Mouse (Mus musculus) limb, embryonic 15.5 days (tissue): ENCODE measurements around the gene Map4k5. TPM values are rescaled to one million over a fixed set of nuclear protein-coding genes. Genes with fewer than 3 reads are reported as not detected.
A peak's percentile ranks its signal among the peaks of the same experiment; 100 is the strongest.

Experiments
- ATAC-seq: fragments of 200-750 bp; cut with Nextera tagmentation; 2 replicates; pipeline ENCODE4 v1.8.0; 2017; ENCODE audit warnings: low read depth, moderate TSS enrichment; ENCODE audit not compliant: insufficient number of reproducible peaks, low FRiP score, low TSS enrichment
- H3K27ac ChIP-seq: fragments of 300-500 bp; sonication (generic); 2 replicates; pipeline ENCODE4 v1.5.1; 2015; ENCODE audit warnings: moderate library complexity, mild to moderate bottlenecking, inconsistent platforms
- H3K27me3 ChIP-seq: fragments of 300-500 bp; sonication (generic); 2 replicates; pipeline ENCODE4 v1.6.1; 2015; ENCODE audit warnings: inconsistent platforms
- H3K36me3 ChIP-seq: fragments of 300-500 bp; sonication (generic); 2 replicates; pipeline ENCODE4 v1.6.1; 2015; ENCODE audit warnings: inconsistent platforms
- H3K4me1 ChIP-seq: fragments of 300-500 bp; sonication (generic); 2 replicates; pipeline ENCODE4 v1.6.1; 2015; ENCODE audit warnings: inconsistent platforms
- H3K4me2 ChIP-seq: fragments of 300-500 bp; sonication (generic); 2 replicates; pipeline ENCODE4 v1.6.1; 2015; ENCODE audit warnings: mild to moderate bottlenecking, inconsistent platforms
- H3K4me3 ChIP-seq: fragments of 300-500 bp; sonication (generic); 2 replicates; pipeline ENCODE4 v1.5.1; 2015; ENCODE audit warnings: mild to moderate bottlenecking, inconsistent platforms
- H3K9ac ChIP-seq: fragments of 300-500 bp; sonication (generic); 2 replicates; pipeline ENCODE4 v1.6.1; 2015; ENCODE audit warnings: inconsistent platforms
- H3K9me3 ChIP-seq: fragments of 300-500 bp; sonication (generic); 2 replicates; pipeline ENCODE4 v1.6.1; 2016; ENCODE audit warnings: inconsistent platforms
- WGBS: fragments of 180-500 bp; shearing (Covaris S2); methylation state at CpG from one replicate; pipeline ENCODE4 v1.1.7; 2015; 5-methylcytosine and 5-hydroxymethylcytosine counted together
- polyA plus RNA-seq: library from polyadenylated mRNA; unstranded; fragments of >200 nt; fragmentation: Nextera tagmentation; extraction: Ambion mirVana; gene quantifications from 2 replicates; pipeline ENCODE4 v1.2.1, GENCODE M21; 2015

Map4k5 gene
- polyA plus RNA-seq = 33.1 and 38.1 TPM in 2 replicates

DNA sequence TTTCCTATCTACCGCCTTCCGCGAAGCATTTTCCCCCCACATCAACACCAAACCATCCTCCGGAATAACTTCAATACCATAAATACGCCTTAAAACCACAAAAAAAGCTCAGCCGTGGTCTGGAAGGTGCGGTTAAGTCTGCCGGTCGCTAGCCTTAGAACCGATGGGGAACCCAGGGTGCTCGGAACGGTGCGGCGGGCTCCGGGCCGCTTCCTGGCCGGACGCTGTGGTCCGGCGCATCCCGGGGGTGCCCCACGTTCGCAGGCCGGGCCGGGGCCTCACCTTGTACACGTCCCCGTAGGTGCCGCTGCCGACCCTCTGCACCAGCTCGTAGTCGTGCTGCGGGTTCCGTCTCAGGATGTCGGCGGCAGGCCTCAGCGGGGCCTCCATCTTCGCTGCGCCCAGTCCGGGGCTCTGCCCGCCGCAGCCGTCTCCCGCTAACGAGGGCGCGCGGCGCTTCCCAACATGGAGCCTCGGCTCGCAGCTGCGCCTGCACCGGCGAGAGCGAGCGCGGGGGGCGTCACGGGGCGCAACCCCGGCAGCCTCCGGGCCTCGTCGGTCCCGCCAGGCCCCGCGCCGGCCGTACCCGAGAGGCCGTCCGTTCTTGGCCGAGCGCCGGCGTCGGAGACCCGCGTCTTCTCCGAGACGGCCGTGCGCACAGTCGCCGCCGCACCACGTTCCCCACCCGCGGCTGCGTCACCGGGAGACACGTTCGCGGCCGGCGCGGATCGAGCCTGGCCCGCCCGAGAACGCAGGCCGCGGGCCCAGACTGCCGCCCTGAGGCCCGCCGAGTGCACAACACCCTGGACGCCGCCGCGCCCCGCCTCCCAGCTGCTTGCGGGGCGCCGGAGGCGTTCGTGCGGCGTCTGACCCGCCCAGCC lies at the start of gene Map4k5, which contains the start of gene Atl1:
TSS of gene Map4k5 (minus strand) at position 830 of the 881 bp plus-strand sequence.
TSS of gene Atl1 (plus strand) at position 244 of the 881 bp plus-strand sequence.
- Histone ChIP-seq H3K27me3 (no peaks in the 10 kb centered on the region), H3K27ac (peak within 1 kb of the TSS; percentile 96)

DNA sequence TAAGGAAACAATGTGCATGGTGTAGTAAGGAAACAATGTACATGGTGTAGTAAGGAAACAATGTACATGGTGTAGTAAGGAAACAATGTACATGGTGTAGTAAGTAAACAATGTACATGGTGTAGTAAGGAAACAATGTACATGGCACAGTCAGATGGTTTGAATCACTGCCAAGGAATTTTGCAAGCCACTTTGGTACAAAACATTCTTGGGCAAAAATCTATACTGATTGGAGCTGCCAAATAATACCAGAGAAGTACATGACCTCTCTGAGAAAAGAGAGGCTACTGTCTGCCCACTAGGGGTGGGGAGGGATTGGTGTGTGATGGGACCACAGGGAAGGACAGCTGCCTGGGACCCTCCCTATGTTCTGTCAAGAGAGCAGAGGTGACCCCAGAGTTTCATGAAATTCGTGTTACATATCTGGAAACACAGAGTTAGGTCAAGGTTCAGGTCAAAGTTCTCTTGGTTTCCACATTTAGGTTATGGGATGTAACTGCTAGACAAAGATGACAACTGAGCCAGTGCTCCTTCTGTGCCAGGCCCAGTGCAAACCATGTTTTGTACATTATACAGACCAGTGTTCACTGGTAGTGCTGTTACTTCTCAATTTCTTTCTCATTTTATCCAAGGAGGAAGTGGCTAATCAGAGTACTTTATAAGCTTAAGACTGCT lies 48.8 kb upstream of the Map4k5 start:
- no peak overlapping the region for H3K27ac ChIP-seq
- no peak overlapping the region for H3K4me3 ChIP-seq
- H3K36me3 ChIP-seq = peaks cover 3% of the 10 kb centered on the region; the same call in 1 of the 2 replicates
- no peaks in the 10 kb centered on the region for H3K4me1 ChIP-seq
- no peak overlapping the region for H3K9ac ChIP-seq
- no peaks in the 10 kb centered on the region for H3K27me3 ChIP-seq
- H3K4me2 ChIP-seq = no peak overlapping the region
- no peaks in the 10 kb centered on the region for H3K9me3 ChIP-seq
- 54% methylated on average over 1 of the region's 1 CpGs for WGBS
- ATAC-seq = no peak

More for the DNA sequence above, at the start of gene Map4k5, which contains the start of gene Atl1:
- H3K4me3 ChIP-seq = peak within 1 kb of the TSS; percentile 80
- peak within 1 kb of the TSS; percentile 68 for H3K4me2 ChIP-seq
- no peaks in the 10 kb centered on the region for H3K9me3 ChIP-seq
- WGBS = under 1% methylated on average over 108 of the region's 118 CpGs
- no peaks in the 10 kb centered on the region for H3K36me3 ChIP-seq
- ATAC-seq = peak; percentile 91
- H3K9ac ChIP-seq = peak within 1 kb of the TSS; percentile 95
- H3K4me1 ChIP-seq = peaks cover 33% of the 10 kb centered on the region

DNA sequence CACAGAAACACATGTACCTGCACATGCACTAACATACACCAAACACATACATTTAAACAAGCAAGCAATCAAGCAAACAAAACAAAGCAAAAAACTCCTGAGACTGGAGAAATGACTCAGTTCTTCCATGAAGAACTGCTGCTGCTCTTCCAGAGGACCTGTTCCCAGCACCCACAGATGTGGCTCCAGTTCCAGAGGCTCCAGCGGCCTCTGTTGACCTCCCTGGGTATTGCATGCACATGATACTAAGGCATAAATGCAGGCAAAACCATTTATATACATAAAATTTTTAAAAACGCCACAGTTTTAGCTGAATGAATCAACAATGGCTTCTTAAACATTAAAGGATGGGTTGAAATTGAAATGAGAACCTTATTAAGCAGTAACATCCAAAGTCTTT lies 46.3 kb upstream of the Map4k5 start:
- peaks cover 3% of the 10 kb centered on the region; the same call in 1 of the 2 replicates for H3K36me3 ChIP-seq
- no peak overlapping the region for H3K4me2 ChIP-seq
- no peak overlapping the region for H3K4me3 ChIP-seq
- H3K9ac ChIP-seq = no peak overlapping the region
- no peaks in the 10 kb centered on the region for H3K4me1 ChIP-seq
- H3K27ac ChIP-seq = no peak overlapping the region
- 69% methylated on average over 2 of the region's 2 CpGs for WGBS
- H3K9me3 ChIP-seq = no peaks in the 10 kb centered on the region
- ATAC-seq = no peak
- no peaks in the 10 kb centered on the region for H3K27me3 ChIP-seq

DNA sequence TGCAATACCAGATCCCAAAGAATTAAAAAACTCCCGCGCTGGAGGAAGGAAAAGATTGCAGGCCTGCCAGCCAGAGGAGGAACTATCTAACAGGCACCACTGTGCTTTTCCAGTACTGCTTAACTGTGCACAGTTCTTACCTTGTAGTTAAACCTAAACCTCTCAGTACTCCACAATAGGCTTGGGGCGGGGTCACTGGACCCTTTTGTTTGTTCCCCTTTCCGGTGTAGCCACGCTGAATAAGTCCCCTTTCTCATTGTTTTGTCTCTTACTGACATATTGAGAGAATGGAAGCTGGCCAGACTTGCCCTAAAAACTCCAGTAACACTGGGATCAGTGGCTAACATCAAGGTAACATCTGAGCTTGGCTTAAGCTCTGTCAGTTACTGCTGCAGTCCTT lies 44.7 kb upstream of the Map4k5 start:
- no peak overlapping the region for H3K27ac ChIP-seq
- H3K9me3 ChIP-seq = no peaks in the 10 kb centered on the region
- no peak overlapping the region for H3K9ac ChIP-seq
- ATAC-seq = no peak
- no peak overlapping the region for H3K4me3 ChIP-seq
- WGBS = 90% methylated on average over 5 of the region's 5 CpGs
- H3K4me1 ChIP-seq = no peaks in the 10 kb centered on the region
- H3K36me3 ChIP-seq = peaks cover 3% of the 10 kb centered on the region; the same call in 1 of the 2 replicates
- no peak overlapping the region for H3K4me2 ChIP-seq
- H3K27me3 ChIP-seq = no peaks in the 10 kb centered on the region

DNA sequence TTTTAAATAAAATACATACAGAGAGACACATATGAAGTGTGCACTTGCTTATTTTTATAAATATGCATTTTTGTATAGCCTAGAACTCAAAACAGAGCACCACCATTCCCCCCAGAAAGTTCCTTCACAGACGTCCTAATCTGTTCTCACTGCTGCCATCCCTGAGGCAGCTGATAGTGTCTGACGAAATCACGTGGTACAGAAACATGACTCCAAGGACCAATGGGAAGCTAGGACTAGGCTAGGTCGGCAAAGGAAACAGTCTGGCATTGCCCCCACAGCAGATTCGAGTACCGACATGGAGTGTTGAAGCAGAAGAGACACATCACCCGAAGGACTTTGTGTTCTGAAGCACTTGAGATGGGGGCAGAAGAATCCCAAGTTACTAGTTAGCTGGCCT lies 33.7 kb upstream of the Map4k5 start:
- no peak overlapping the region for H3K4me2 ChIP-seq
- H3K4me3 ChIP-seq = no peak overlapping the region
- no peak for ATAC-seq
- H3K9ac ChIP-seq = no peak overlapping the region
- H3K36me3 ChIP-seq = no peaks in the 10 kb centered on the region
- H3K27me3 ChIP-seq = no peaks in the 10 kb centered on the region
- H3K27ac ChIP-seq = no peak overlapping the region
- no peaks in the 10 kb centered on the region for H3K9me3 ChIP-seq
- no peaks in the 10 kb centered on the region for H3K4me1 ChIP-seq
- 46% methylated on average over 7 of the region's 7 CpGs for WGBS

DNA sequence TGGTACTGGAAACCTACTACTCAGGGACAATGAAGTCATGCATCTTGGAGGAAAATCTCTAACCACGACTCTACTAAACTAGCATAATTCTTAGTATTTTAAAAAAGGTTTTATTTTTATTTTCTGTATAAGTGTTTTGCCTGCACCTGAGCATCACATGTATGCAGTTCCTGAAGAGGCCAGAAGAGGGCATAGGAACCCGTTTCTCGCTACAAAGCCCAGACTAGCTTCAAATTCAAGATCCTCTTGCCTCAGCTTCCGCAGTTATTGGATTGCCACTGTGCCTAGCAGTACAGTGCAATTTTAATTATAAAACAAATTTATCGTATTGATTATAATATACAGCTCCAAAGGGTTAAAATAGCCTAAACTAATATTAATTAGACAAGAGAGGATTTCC lies 31.0 kb upstream of the Map4k5 start:
- ATAC-seq = no peak
- H3K4me3 ChIP-seq = no peak overlapping the region
- H3K9ac ChIP-seq = no peak overlapping the region
- no peaks in the 10 kb centered on the region for H3K4me1 ChIP-seq
- no peaks in the 10 kb centered on the region for H3K27me3 ChIP-seq
- no peak overlapping the region for H3K4me2 ChIP-seq
- no peaks in the 10 kb centered on the region for H3K36me3 ChIP-seq
- no peaks in the 10 kb centered on the region for H3K9me3 ChIP-seq
- H3K27ac ChIP-seq = no peak overlapping the region
- WGBS = 13% methylated on average over 5 of the region's 5 CpGs

DNA sequence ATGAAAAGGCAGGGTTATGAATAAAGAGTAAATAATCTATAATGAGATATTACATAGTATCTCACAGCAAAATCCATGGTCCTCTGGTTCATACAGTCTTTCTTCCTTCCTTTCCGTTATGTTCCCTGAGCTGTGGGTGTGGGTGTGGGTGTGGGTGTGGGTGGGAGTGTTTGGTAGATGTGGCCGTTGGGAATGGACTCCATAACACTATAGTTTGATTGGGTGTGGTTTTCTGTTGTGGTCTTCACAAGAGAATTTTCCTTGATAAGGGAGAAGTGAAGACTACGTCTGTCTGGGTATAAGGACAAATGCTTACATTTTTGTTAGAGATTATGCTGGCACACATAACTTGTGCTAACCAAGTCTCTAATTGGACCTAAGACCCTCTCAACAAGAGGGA lies 30.6 kb upstream of the Map4k5 start:
- Histone ChIP-seq H3K27me3 (no peaks in the 10 kb centered on the region), H3K27ac (no peak overlapping the region), H3K4me3 (no peak overlapping the region), H3K9ac (no peak overlapping the region), H3K9me3 (no peaks in the 10 kb centered on the region), H3K4me1 (no peaks in the 10 kb centered on the region), H3K36me3 (no peaks in the 10 kb centered on the region), H3K4me2 (no peak overlapping the region)
- ATAC-seq = no peak
- WGBS = 69% methylated on average over 3 of the region's 3 CpGs

DNA sequence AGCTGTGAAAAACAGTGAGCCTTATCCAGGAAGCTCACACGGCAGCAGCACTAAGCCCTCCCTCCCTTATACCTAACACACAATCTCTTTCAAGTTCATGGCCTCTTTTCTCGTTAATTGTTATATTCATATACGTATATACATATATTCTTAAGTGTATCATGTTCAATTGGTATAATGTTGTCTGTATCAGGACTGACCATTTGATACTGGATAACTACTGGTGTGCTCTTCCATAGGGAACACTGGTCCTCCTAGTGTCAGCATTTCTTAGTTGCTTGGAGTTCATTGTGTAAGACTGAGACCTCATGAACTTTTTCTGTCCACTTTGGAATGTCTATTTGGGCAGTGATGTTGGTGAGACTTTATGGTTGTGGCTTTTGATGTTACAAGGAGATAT lies 30.1 kb upstream of the Map4k5 start:
- Histone ChIP-seq H3K4me1 (no peaks in the 10 kb centered on the region), H3K4me3 (no peak overlapping the region), H3K9me3 (no peaks in the 10 kb centered on the region), H3K27ac (no peak overlapping the region), H3K27me3 (no peaks in the 10 kb centered on the region), H3K36me3 (no peaks in the 10 kb centered on the region), H3K9ac (no peak overlapping the region), H3K4me2 (no peak overlapping the region)
- 72% methylated on average over 3 of the region's 3 CpGs for WGBS
- no peak for ATAC-seq

DNA sequence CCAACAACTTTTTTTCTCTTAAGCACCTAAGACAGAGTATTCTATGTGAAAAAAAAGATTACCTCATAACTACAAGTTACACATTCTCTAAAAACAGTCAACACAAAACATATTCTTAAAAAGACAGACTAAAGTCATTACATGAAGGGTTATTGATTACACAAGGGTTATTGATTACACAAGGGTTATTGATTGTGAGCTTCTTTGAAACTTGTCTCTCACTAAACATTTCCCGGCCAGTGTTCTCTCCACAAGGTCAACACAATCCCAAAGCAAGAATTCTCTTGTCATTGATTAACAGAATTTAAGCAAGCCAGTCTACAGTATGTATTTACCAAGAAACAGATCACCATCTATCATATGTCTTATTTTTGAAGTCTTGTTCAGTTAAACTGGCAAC lies 29.1 kb upstream of the Map4k5 start:
- Histone ChIP-seq H3K36me3 (no peaks in the 10 kb centered on the region), H3K9me3 (no peaks in the 10 kb centered on the region), H3K9ac (no peak overlapping the region), H3K4me1 (no peaks in the 10 kb centered on the region), H3K4me3 (no peak overlapping the region), H3K27ac (no peak overlapping the region), H3K4me2 (no peak overlapping the region), H3K27me3 (no peaks in the 10 kb centered on the region)
- no peak for ATAC-seq
- WGBS = 80% methylated on average over 1 of the region's 1 CpGs

DNA sequence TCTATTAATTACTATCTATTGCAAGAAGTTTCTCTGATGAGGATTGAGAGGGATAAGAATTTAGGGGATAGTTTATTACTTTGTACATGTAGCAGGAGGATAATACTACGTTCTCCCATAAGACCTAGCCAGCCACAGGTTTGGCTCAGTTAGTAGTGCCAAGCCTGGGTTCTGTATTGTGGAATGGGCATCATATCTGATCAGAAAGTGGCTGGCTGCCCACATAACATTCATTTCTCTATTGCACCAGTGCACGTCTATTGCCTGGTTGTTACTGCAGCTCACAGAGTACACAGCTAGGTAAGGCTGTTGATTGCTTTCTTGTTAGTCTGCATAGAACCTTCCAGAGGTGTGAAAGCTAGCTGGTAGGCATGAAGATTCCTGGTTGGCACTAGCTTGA lies 24.9 kb upstream of the Map4k5 start:
- Histone ChIP-seq H3K4me1 (no peaks in the 10 kb centered on the region), H3K27me3 (no peaks in the 10 kb centered on the region), H3K9ac (no peak overlapping the region), H3K4me3 (no peak overlapping the region), H3K4me2 (no peak overlapping the region), H3K36me3 (no peaks in the 10 kb centered on the region), H3K27ac (no peak overlapping the region), H3K9me3 (no peaks in the 10 kb centered on the region)
- WGBS = 75% methylated on average over 2 of the region's 2 CpGs
- no peak for ATAC-seq

DNA sequence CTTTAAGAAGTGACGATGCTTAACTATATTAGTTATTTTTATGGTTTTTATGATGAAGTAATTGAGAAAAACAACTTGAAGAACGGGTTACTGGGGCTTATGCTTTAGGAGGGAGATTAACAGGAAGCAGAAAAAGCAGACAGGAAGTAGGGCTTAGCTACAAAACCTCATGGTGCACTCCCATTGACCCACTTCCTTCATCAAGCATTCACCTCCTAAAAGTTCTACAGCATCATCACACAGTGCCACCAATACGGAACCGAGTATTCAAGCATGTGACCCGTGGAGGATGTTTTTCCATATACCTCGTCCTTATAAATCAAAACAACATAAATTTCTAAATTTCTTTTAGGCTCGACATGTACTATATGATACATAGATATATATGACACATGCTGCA lies 19.7 kb upstream of the Map4k5 start:
- no peak overlapping the region for H3K9ac ChIP-seq
- no peaks in the 10 kb centered on the region for H3K9me3 ChIP-seq
- no peak overlapping the region for H3K4me2 ChIP-seq
- H3K27ac ChIP-seq = no peak overlapping the region
- no peaks in the 10 kb centered on the region for H3K36me3 ChIP-seq
- H3K27me3 ChIP-seq = no peaks in the 10 kb centered on the region
- ATAC-seq = no peak
- H3K4me1 ChIP-seq = peaks cover 9% of the 10 kb centered on the region
- WGBS = 81% methylated on average over 7 of the region's 7 CpGs
- no peak overlapping the region for H3K4me3 ChIP-seq

DNA sequence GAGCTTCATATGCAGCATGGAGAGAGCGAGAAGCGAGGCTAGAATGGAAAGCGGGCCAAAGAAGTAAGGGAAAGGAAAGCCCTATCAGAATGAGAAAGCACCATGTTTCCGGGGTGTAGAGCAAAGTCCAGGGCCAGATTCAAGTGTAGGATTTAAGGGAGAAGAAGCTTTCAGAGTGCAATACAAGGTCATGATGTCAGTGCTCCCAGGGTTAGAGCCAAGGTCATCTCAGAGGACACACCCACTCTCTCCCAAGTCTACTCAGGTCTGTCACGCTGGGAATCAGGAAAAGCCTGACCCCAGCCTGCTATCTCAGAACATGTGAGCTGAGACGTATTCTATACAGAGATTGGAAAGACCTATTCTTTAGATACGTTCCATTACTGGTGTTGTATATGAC lies 18.9 kb upstream of the Map4k5 start:
- Histone ChIP-seq H3K9ac (no peak overlapping the region), H3K4me1 (peaks cover 12% of the 10 kb centered on the region), H3K4me3 (no peak overlapping the region), H3K9me3 (no peaks in the 10 kb centered on the region), H3K27ac (no peak overlapping the region), H3K36me3 (no peaks in the 10 kb centered on the region), H3K27me3 (no peaks in the 10 kb centered on the region), H3K4me2 (no peak overlapping the region)
- no peak for ATAC-seq
- 89% methylated on average over 7 of the region's 7 CpGs for WGBS
